Mouse (Mus musculus): ENCODE data around the gene Armc7.

DNA sequence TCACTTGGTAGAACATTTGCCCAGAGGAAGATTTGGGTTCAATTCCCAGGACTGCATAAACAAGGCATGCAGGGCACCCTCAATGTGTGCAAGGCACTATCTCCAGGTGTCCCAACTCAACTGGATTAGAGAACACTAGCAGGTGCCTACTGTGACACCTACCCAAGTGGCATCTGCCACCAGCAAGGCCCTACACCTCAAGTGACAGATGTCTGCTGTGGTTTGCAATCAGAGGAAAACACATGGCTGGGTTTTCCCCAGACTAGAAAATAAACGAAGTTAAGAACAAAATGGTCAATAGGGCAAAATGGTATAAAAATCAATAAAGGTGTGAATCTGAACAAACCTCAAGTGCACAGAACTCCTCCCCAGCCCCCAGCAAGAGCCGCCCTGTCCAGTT is 32.6 kb downstream of the Armc7 start:
- no peak for TF ChIP-seq POLR2A (IDR thresholded peaks at IDR 0.05; ENCODE audit: borderline replicate concordance, extremely low read depth, insufficient read depth, insufficient read length, poor library complexity, severe bottlenecking)
- no peak for TF ChIP-seq CTCF (IDR thresholded peaks at IDR 0.05; ENCODE audit: borderline replicate concordance, extremely low read depth, insufficient read depth, insufficient read length)
